Mouse (Mus musculus): ENCODE measurements at regions not wholly inside any gene's neighbourhood (a gene's known extent, or its start where the extent isn't known, plus 50 kb on each side); places are given as distances from the start of the nearest gene placed in this dataset.
A peak's percentile ranks its signal among the peaks of the same experiment; 100 is the strongest.

GRCm38 (mm10) chr3:38327286-38327685 is 157.4 kb downstream of the Ankrd50 start:
- no peak overlapping the region for H3K27ac ChIP-seq (ENCODE audit: low read length)
- no peak overlapping the region for H3K9ac ChIP-seq (ENCODE audit: low read length)
- no peak for ATAC-seq (replicated peaks; ENCODE audit: extremely low read depth, insufficient read depth, low FRiP score)
- H3K27me3 ChIP-seq (ENCODE audit: control insufficient read depth, insufficient read depth, low read length): no peaks in the 10 kb centered on the region
- H3K4me2 ChIP-seq (ENCODE audit: low read depth, low read length): no peak overlapping the region
- 76% methylated on average over 2 of the region's 2 CpGs for WGBS
- H3K36me3 ChIP-seq (ENCODE audit: control insufficient read depth, insufficient read depth): no peaks in the 10 kb centered on the region
- H3K4me1 ChIP-seq (ENCODE audit: control insufficient read depth, insufficient read depth, low read length): peaks cover 5% of the 10 kb centered on the region
- no peak overlapping the region for H3K4me3 ChIP-seq (ENCODE audit: low read length)
- no peaks in the 10 kb centered on the region for H3K9me3 ChIP-seq (replicated peaks; ENCODE audit: control insufficient read depth, low read length)

- Histone ChIP-seq H3K4me3 (ENCODE audit: low read length) (no peak overlapping the region), H3K27me3 (ENCODE audit: control insufficient read depth, insufficient read depth, low read length) (no peaks in the 10 kb centered on the region), H3K9me3 (replicated peaks; ENCODE audit: control insufficient read depth, low read length) (no peaks in the 10 kb centered on the region), H3K4me2 (ENCODE audit: low read depth, low read length) (no peak overlapping the region), H3K4me1 (ENCODE audit: control insufficient read depth, insufficient read depth, low read length) (peaks cover 3% of the 10 kb centered on the region), H3K9ac (ENCODE audit: low read length) (no peak overlapping the region), H3K36me3 (ENCODE audit: control insufficient read depth, insufficient read depth) (no peaks in the 10 kb centered on the region), H3K27ac (ENCODE audit: low read length) (no peak overlapping the region)
- no peak for ATAC-seq (replicated peaks; ENCODE audit: extremely low read depth, insufficient read depth, low FRiP score)
Observed at GRCm38 (mm10) chr3:38326211-38326610, 158.4 kb downstream of the Ankrd50 start.

GRCm38 (mm10) chr3:38324663-38325062 is 160.0 kb downstream of the Ankrd50 start:
- H3K9me3 ChIP-seq (replicated peaks; ENCODE audit: control insufficient read depth, low read length): no peaks in the 10 kb centered on the region
- H3K36me3 ChIP-seq (ENCODE audit: control insufficient read depth, insufficient read depth): no peaks in the 10 kb centered on the region
- H3K27me3 ChIP-seq (ENCODE audit: control insufficient read depth, insufficient read depth, low read length): no peaks in the 10 kb centered on the region
- H3K9ac ChIP-seq (ENCODE audit: low read length): no peak overlapping the region
- WGBS: 77% methylated on average over 2 of the region's 2 CpGs
- H3K4me3 ChIP-seq (ENCODE audit: low read length): no peak overlapping the region
- H3K4me1 ChIP-seq (ENCODE audit: control insufficient read depth, insufficient read depth, low read length): no peaks in the 10 kb centered on the region
- no peak for ATAC-seq (replicated peaks; ENCODE audit: extremely low read depth, insufficient read depth, low FRiP score)
- no peak overlapping the region for H3K27ac ChIP-seq (ENCODE audit: low read length)
- H3K4me2 ChIP-seq (ENCODE audit: low read depth, low read length): no peak overlapping the region

- Histone ChIP-seq H3K27ac (ENCODE audit: low read length) (no peak overlapping the region), H3K9ac (ENCODE audit: low read length) (no peak overlapping the region), H3K4me3 (ENCODE audit: low read length) (no peak overlapping the region), H3K4me2 (ENCODE audit: low read depth, low read length) (no peak overlapping the region), H3K4me1 (ENCODE audit: control insufficient read depth, insufficient read depth, low read length) (no peaks in the 10 kb centered on the region), H3K36me3 (ENCODE audit: control insufficient read depth, insufficient read depth) (no peaks in the 10 kb centered on the region), H3K27me3 (ENCODE audit: control insufficient read depth, insufficient read depth, low read length) (no peaks in the 10 kb centered on the region), H3K9me3 (replicated peaks; ENCODE audit: control insufficient read depth, low read length) (no peaks in the 10 kb centered on the region)
- peak; percentile 49 for ATAC-seq (replicated peaks; ENCODE audit: extremely low read depth, insufficient read depth, low FRiP score)
- 54% methylated on average over 8 of the region's 8 CpGs for WGBS
Observed at GRCm38 (mm10) chr3:38322426-38322825, 162.2 kb downstream of the Ankrd50 start.

GRCm38 (mm10) chr3:38321620-38322019 is 163.0 kb downstream of the Ankrd50 start:
- Histone ChIP-seq H3K27me3 (ENCODE audit: control insufficient read depth, insufficient read depth, low read length) (no peaks in the 10 kb centered on the region), H3K9ac (ENCODE audit: low read length) (no peak overlapping the region), H3K9me3 (replicated peaks; ENCODE audit: control insufficient read depth, low read length) (no peaks in the 10 kb centered on the region), H3K27ac (ENCODE audit: low read length) (no peak overlapping the region), H3K4me2 (ENCODE audit: low read depth, low read length) (no peak overlapping the region), H3K4me1 (ENCODE audit: control insufficient read depth, insufficient read depth, low read length) (no peaks in the 10 kb centered on the region; the same call in 1 of the 2 replicates), H3K4me3 (ENCODE audit: low read length) (no peak overlapping the region), H3K36me3 (ENCODE audit: control insufficient read depth, insufficient read depth) (no peaks in the 10 kb centered on the region)
- no peak for ATAC-seq (replicated peaks; ENCODE audit: extremely low read depth, insufficient read depth, low FRiP score)
- 83% methylated on average over 3 of the region's 3 CpGs for WGBS

- 89% methylated on average over 6 of the region's 6 CpGs for WGBS
- Histone ChIP-seq H3K27ac (ENCODE audit: low read length) (no peak overlapping the region), H3K4me2 (ENCODE audit: low read depth, low read length) (no peak overlapping the region), H3K4me3 (ENCODE audit: low read length) (no peak overlapping the region), H3K36me3 (ENCODE audit: control insufficient read depth, insufficient read depth) (no peaks in the 10 kb centered on the region), H3K9ac (ENCODE audit: low read length) (no peak overlapping the region), H3K27me3 (ENCODE audit: control insufficient read depth, insufficient read depth, low read length) (no peaks in the 10 kb centered on the region), H3K9me3 (replicated peaks; ENCODE audit: control insufficient read depth, low read length) (no peaks in the 10 kb centered on the region), H3K4me1 (ENCODE audit: control insufficient read depth, insufficient read depth, low read length) (peaks cover 3% of the 10 kb centered on the region)
- no peak for ATAC-seq (replicated peaks; ENCODE audit: extremely low read depth, insufficient read depth, low FRiP score)
Observed at GRCm38 (mm10) chr3:38320998-38321397, 163.6 kb downstream of the Ankrd50 start.

- Histone ChIP-seq H3K4me2 (ENCODE audit: low read depth, low read length) (no peak overlapping the region), H3K27me3 (ENCODE audit: control insufficient read depth, insufficient read depth, low read length) (no peaks in the 10 kb centered on the region), H3K4me1 (ENCODE audit: control insufficient read depth, insufficient read depth, low read length) (peaks cover 12% of the 10 kb centered on the region), H3K36me3 (ENCODE audit: control insufficient read depth, insufficient read depth) (no peaks in the 10 kb centered on the region), H3K27ac (ENCODE audit: low read length) (no peak overlapping the region), H3K9ac (ENCODE audit: low read length) (no peak overlapping the region), H3K4me3 (ENCODE audit: low read length) (no peak overlapping the region), H3K9me3 (replicated peaks; ENCODE audit: control insufficient read depth, low read length) (no peaks in the 10 kb centered on the region)
- 84% methylated on average over 6 of the region's 6 CpGs for WGBS
- no peak for ATAC-seq (replicated peaks; ENCODE audit: extremely low read depth, insufficient read depth, low FRiP score)
Observed at GRCm38 (mm10) chr3:38312834-38313233, 171.8 kb downstream of the Ankrd50 start.

- no peak overlapping the region for H3K4me2 ChIP-seq (ENCODE audit: low read depth, low read length)
- no peak overlapping the region for H3K9ac ChIP-seq (ENCODE audit: low read length)
- H3K36me3 ChIP-seq (ENCODE audit: control insufficient read depth, insufficient read depth): no peaks in the 10 kb centered on the region
- peak overlapping the region; percentile 83 for H3K27ac ChIP-seq (ENCODE audit: low read length)
- 22% methylated on average over 3 of the region's 3 CpGs for WGBS
- H3K9me3 ChIP-seq (replicated peaks; ENCODE audit: control insufficient read depth, low read length): no peaks in the 10 kb centered on the region
- peaks cover 12% of the 10 kb centered on the region for H3K4me1 ChIP-seq (ENCODE audit: control insufficient read depth, insufficient read depth, low read length)
- ATAC-seq (replicated peaks; ENCODE audit: extremely low read depth, insufficient read depth, low FRiP score): peak; percentile 88
- no peaks in the 10 kb centered on the region for H3K27me3 ChIP-seq (ENCODE audit: control insufficient read depth, insufficient read depth, low read length)
- H3K4me3 ChIP-seq (ENCODE audit: low read length): no peak overlapping the region
Observed at GRCm38 (mm10) chr3:38312121-38312520, 172.5 kb downstream of the Ankrd50 start.

- peaks cover 12% of the 10 kb centered on the region for H3K4me1 ChIP-seq (ENCODE audit: control insufficient read depth, insufficient read depth, low read length)
- peak; percentile 75 for ATAC-seq (replicated peaks; ENCODE audit: extremely low read depth, insufficient read depth, low FRiP score)
Observed at GRCm38 (mm10) chr3:38299898-38300751, 184.5 kb downstream of the Ankrd50 start.

More at GRCm38 (mm10) chr3:38299898-38300751, 184.5 kb downstream of the Ankrd50 start:
- WGBS: 54% methylated on average over 11 of the region's 11 CpGs
- Histone ChIP-seq H3K27me3 (ENCODE audit: control insufficient read depth, insufficient read depth, low read length) (no peaks in the 10 kb centered on the region), H3K4me3 (ENCODE audit: low read length) (no peak overlapping the region), H3K9me3 (replicated peaks; ENCODE audit: control insufficient read depth, low read length) (peaks cover 4% of the 10 kb centered on the region), H3K9ac (ENCODE audit: low read length) (no peak overlapping the region), H3K4me2 (ENCODE audit: low read depth, low read length) (no peak overlapping the region), H3K27ac (ENCODE audit: low read length) (peak overlapping the region; percentile 76), H3K36me3 (ENCODE audit: control insufficient read depth, insufficient read depth) (no peaks in the 10 kb centered on the region)
